Mouse (Mus musculus): Measurements from ENCODE around the gene Gngt2. TPM values are rescaled to one million over a fixed set of nuclear protein-coding genes. Genes with fewer than 3 reads are reported as not detected.

Gene Gngt2
- 9.1 and 9.8 TPM in 2 replicates for polyA plus RNA-seq (2012; ENCODE audit: low replicate concordance)

GRCm38 (mm10) chr11:95837059-95837458 is at the start of gene Gngt2:
Gene Gngt2, plus strand, starts transcription at chr11:95837216.

DNA sequence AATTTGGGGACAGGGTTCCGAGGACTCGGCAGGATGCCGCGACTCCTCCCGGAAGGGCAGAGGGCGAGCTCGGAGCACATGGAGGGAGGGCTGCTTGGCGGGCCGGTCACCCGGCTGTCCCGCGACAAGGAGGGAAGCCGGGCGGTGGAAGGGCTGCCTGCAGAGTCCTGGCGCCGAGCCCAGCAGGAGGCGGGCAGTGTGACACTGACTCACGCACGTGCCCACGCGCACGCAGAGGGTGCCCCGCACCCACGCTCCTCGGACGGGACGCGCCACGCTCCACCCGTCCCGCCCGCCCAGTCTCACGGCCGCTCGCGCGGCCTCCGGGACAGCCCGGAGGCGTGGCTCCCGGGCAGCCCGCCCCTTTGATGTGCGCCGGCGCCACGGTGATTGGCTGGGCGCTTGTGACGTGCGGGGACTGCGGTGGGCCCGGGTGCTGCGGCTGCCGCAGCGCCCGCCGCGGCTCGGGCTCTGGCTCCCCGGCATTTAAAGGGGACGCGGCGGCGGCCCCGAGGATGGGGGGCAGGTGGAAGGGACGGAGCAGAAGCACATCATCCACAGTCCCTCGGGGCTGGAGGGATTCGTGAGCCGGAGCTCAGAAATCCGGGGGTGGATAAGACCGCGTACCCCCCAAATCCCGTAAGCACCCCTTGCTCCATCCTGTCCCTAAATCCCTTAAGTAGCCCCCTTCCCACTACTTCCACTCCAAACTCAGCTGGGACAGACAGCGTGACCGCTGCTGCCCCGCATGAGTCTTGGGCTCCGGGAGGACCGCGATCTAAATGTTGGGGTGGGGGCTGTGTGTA is 12.7 kb upstream of the Gngt2 start, which contains the start of gene Phospho1:
Gene Phospho1 (plus strand): TSS at position 429 of the 806 bp plus-strand sequence.

GRCm38 (mm10) chr11:95842074-95842681 is 5.2 kb downstream of the Gngt2 start, which contains the start of gene Abi3:
Gene Abi3, minus strand, starts transcription at chr11:95842476.

Other genes with a start within 250 kb of the Gngt2 start
- gene Ngfr, start 249.5 kb upstream of the Gngt2 start, polyA plus RNA-seq (2012; ENCODE audit: low replicate concordance), result 0.24 and 1.8 TPM in 2 replicates
- gene Phb, start 170.3 kb upstream of the Gngt2 start, polyA plus RNA-seq (2012; ENCODE audit: low replicate concordance), result 11.3 and 30.4 TPM in 2 replicates
- 70.4 and 75.2 TPM in 2 replicates for gene Zfp652, start 124.5 kb upstream of the Gngt2 start, polyA plus RNA-seq (2012; ENCODE audit: low replicate concordance)
- not detected in 2 replicates for gene B130006D01Rik, start 113.6 kb upstream of the Gngt2 start, polyA plus RNA-seq (2012; ENCODE audit: low replicate concordance)
- 113 and 134 TPM in 2 replicates for gene Phospho1, start 12.7 kb upstream of the Gngt2 start, polyA plus RNA-seq (2012; ENCODE audit: low replicate concordance)
- gene Abi3, start 5.3 kb downstream of the Gngt2 start, polyA plus RNA-seq (2012; ENCODE audit: low replicate concordance), result 164 and 299 TPM in 2 replicates
- gene B4galnt2, start 77.7 kb downstream of the Gngt2 start, polyA plus RNA-seq (2012; ENCODE audit: low replicate concordance), result not detected in 2 replicates
- not detected in 2 replicates for gene Igf2bp1, start 168.7 kb downstream of the Gngt2 start, polyA plus RNA-seq (2012; ENCODE audit: low replicate concordance)
- not detected in 2 replicates for gene Gip, start 187.3 kb downstream of the Gngt2 start, polyA plus RNA-seq (2012; ENCODE audit: low replicate concordance)
- 37.2 and 86.8 TPM in 2 replicates for gene Snf8, start 197.7 kb downstream of the Gngt2 start, polyA plus RNA-seq (2012; ENCODE audit: low replicate concordance)
- 16.2 and 20.6 TPM in 2 replicates for gene Ube2z, start 228.2 kb downstream of the Gngt2 start, polyA plus RNA-seq (2012; ENCODE audit: low replicate concordance)
- 63.0 and 508 TPM in 2 replicates for gene Atp5g1, start 238.5 kb downstream of the Gngt2 start, polyA plus RNA-seq (2012; ENCODE audit: low replicate concordance)

All from leukemia stem cell, adult 10-12 weeks (primary cell).